Mouse (Mus musculus) MEL (cell line): Measurements from ENCODE around the gene Ankrd52. TPM values are rescaled to one million over a fixed set of nuclear protein-coding genes. Genes with fewer than 3 reads are reported as not detected.
A peak's percentile ranks its signal among the peaks of the same experiment; 100 is the strongest.
"Not testable (repeated sequence)": the region's sequence is repeated elsewhere in the genome, so short reads cannot be mapped to it uniquely, and the experiment has no call there.

ENCODE experiments used
- DNase-seq: peaks from one replicate; pipeline ENCODE4 v3.0.0; 2011; ENCODE audit warnings: low read depth, low spot score
- H3K27ac ChIP-seq: 2 replicates; pipeline ENCODE4 v1.5.1; 2012; ENCODE audit warnings: low read depth, mild to moderate bottlenecking, control low read depth, low read length, moderate library complexity; ENCODE audit not compliant: control insufficient read depth
- H3K27me3 ChIP-seq, 2 experiments: fragments of 150-350 bp in 1 of 2; sonication (generic) in 1 of 2; 2 replicates each; pipeline ENCODE4 v1.6.1; 2012; ENCODE audit warnings: low read length in 2 of 2, mild to moderate bottlenecking in 2 of 2, improper control_type of control experiment in 1 of 2, moderate library complexity in 1 of 2; ENCODE audit not compliant: insufficient read depth in 2 of 2, control insufficient read depth in 1 of 2
- H3K36me3 ChIP-seq, 2 experiments: 2 replicates each; pipeline ENCODE4 v1.6.1; 2012 to 2014; ENCODE audit warnings: low read length in 2 of 2, improper control_type of control experiment in 1 of 2, inconsistent platforms in 1 of 2, mild to moderate bottlenecking in 1 of 2; ENCODE audit not compliant: insufficient read depth in 2 of 2, control insufficient read depth in 1 of 2
- H3K4me1 ChIP-seq, 2 experiments: fragments of 150-350 bp in 1 of 2; sonication (generic) in 1 of 2; 2 replicates each; pipeline ENCODE4 v1.6.1; 2012; ENCODE audit warnings: low read length in 2 of 2, improper control_type of control experiment in 1 of 2, mild to moderate bottlenecking in 1 of 2; ENCODE audit not compliant: insufficient read depth in 2 of 2, control insufficient read depth in 1 of 2
- H3K4me3 ChIP-seq, 2 experiments: fragments of 150-350 bp in 1 of 2; sonication (generic) in 1 of 2; 2 replicates each; pipeline ENCODE4 v1.5.1; 2012; ENCODE audit warnings: low read depth in 2 of 2, low read length in 2 of 2, mild to moderate bottlenecking in 2 of 2, moderate library complexity in 2 of 2, control low read depth in 1 of 2, improper control_type of control experiment in 1 of 2; ENCODE audit not compliant: control insufficient read depth in 1 of 2, insufficient read depth in 1 of 2
- H3K79me2 ChIP-seq: 2 replicates; pipeline ENCODE4 v1.6.1; 2012; ENCODE audit warnings: mild to moderate bottlenecking, low read length, moderate library complexity; ENCODE audit not compliant: control insufficient read depth, poor library complexity, insufficient read depth
- H3K9ac ChIP-seq: 2 replicates; pipeline ENCODE4 v1.6.1; 2012; ENCODE audit warnings: low read depth, mild to moderate bottlenecking, control low read depth, low read length, moderate library complexity; ENCODE audit not compliant: control insufficient read depth, poor library complexity, severe bottlenecking
- H3K9me3 ChIP-seq: fragments of 150-350 bp; sonication (generic); replicated peaks from 2 replicates; pipeline ENCODE4 v1.6.1; 2012; ENCODE audit warnings: mild to moderate bottlenecking, low read length, improper control_type of control experiment, moderate library complexity; ENCODE audit not compliant: insufficient read depth
- CTCF ChIP-seq, 3 experiments: IDR thresholded peaks in 2 of 3; conservative IDR thresholded peaks in 1 of 3; 2 replicates each; pipeline ENCODE4 v1.5.1; 2011 to 2012; ENCODE audit warnings: low read length in 3 of 3, low read depth in 2 of 3, mild to moderate bottlenecking in 2 of 3, improper control_type of control experiment in 1 of 3, inconsistent platforms in 1 of 3, mixed read lengths in 1 of 3, moderate library complexity in 1 of 3; ENCODE audit not compliant: control insufficient read depth in 1 of 3, insufficient read depth in 1 of 3, poor library complexity in 1 of 3, severe bottlenecking in 1 of 3
- E2F4 ChIP-seq: IDR thresholded peaks from 2 replicates; pipeline ENCODE4 v1.6.1; 2011; ENCODE audit warnings: low read depth, low read length, improper control_type of control experiment, borderline replicate concordance
- ETS1 ChIP-seq: IDR thresholded peaks from 2 replicates; pipeline ENCODE4 v1.6.1; 2012; ENCODE audit warnings: low read depth, mild to moderate bottlenecking, inconsistent platforms, low read length, improper control_type of control experiment, moderate library complexity
- GATA1 ChIP-seq: IDR thresholded peaks from 2 replicates; pipeline ENCODE4 v1.6.1; 2011; ENCODE audit warnings: low read depth, low read length, improper control_type of control experiment
- HCFC1 ChIP-seq: IDR thresholded peaks from 2 replicates; pipeline ENCODE4 v1.6.1; 2012; ENCODE audit warnings: low read depth, mild to moderate bottlenecking, inconsistent platforms, low read length, improper control_type of control experiment, moderate library complexity
- JUND ChIP-seq: IDR thresholded peaks from 2 replicates; pipeline ENCODE4 v1.6.1; 2011; ENCODE audit warnings: low read depth, mild to moderate bottlenecking, improper control_type of control experiment, low read length
- MAFK ChIP-seq: IDR thresholded peaks from 2 replicates; pipeline ENCODE4 v1.6.1; 2011; ENCODE audit warnings: low read depth, mild to moderate bottlenecking, low read length, improper control_type of control experiment, borderline replicate concordance
- MAZ ChIP-seq: IDR thresholded peaks from 2 replicates; pipeline ENCODE4 v1.6.1; 2012; ENCODE audit warnings: low read depth, mild to moderate bottlenecking, inconsistent platforms, low read length, improper control_type of control experiment
- MEF2A ChIP-seq: IDR thresholded peaks from 2 replicates; pipeline ENCODE4 v1.6.1; 2014; ENCODE audit warnings: low read depth, mild to moderate bottlenecking, inconsistent platforms, low read length, improper control_type of control experiment; ENCODE audit not compliant: poor library complexity, insufficient replicate concordance, severe bottlenecking; ENCODE audit errors: extremely low read depth
- MXI1 ChIP-seq: IDR thresholded peaks from 2 replicates; pipeline ENCODE4 v1.6.1; 2011; ENCODE audit warnings: mild to moderate bottlenecking, low read depth, low read length, improper control_type of control experiment
- MYC ChIP-seq: IDR thresholded peaks from 2 replicates; pipeline ENCODE4 v1.6.1; 2011; ENCODE audit warnings: low read depth, mild to moderate bottlenecking, low read length, improper control_type of control experiment, moderate library complexity
- RAD21 ChIP-seq: IDR thresholded peaks from 2 replicates; pipeline ENCODE4 v1.6.1; 2011; ENCODE audit warnings: mild to moderate bottlenecking, low read depth, low read length, improper control_type of control experiment
- SIN3A ChIP-seq: IDR thresholded peaks from 2 replicates; pipeline ENCODE4 v1.6.1; 2012; ENCODE audit warnings: low read length, improper control_type of control experiment, inconsistent platforms
- SMC3 ChIP-seq: IDR thresholded peaks from 2 replicates; pipeline ENCODE4 v1.6.1; 2011; ENCODE audit warnings: low read depth, low read length, improper control_type of control experiment
- TBP ChIP-seq: IDR thresholded peaks from 2 replicates; pipeline ENCODE4 v1.8.0; 2011; ENCODE audit warnings: low read depth, low read length, improper control_type of control experiment
- TCF12 ChIP-seq: IDR thresholded peaks from 2 replicates; pipeline ENCODE4 v1.6.1; 2014; ENCODE audit warnings: low read depth, mild to moderate bottlenecking, inconsistent platforms, low read length, improper control_type of control experiment, moderate library complexity
- ZC3H11A ChIP-seq: IDR thresholded peaks from 2 replicates; pipeline ENCODE4 v1.6.1; 2012; ENCODE audit warnings: low read depth, mild to moderate bottlenecking, inconsistent platforms, low read length, improper control_type of control experiment
- ZNF384 ChIP-seq: IDR thresholded peaks from 2 replicates; pipeline ENCODE4 v1.6.1; 2012; ENCODE audit warnings: low read depth, mild to moderate bottlenecking, inconsistent platforms, low read length, improper control_type of control experiment
- polyA plus RNA-seq, 2 experiments: library from polyadenylated mRNA; stranded (reverse) in 1 of 2; unstranded in 1 of 2; fragments of >175 nt in 1 of 2; fragments of >200 nt in 1 of 2; gene quantifications; 2 replicates each; pipeline versions ENCODE4 v1.2.1 to v1.2.4; 2012; ENCODE audit warnings: low replicate concordance in 2 of 2, low read depth in 1 of 2; ENCODE audit not compliant: insufficient read length in 2 of 2, insufficient read depth in 1 of 2, missing spikeins in 1 of 2
- total RNA-seq: library from RNA; depleted of rRNA; stranded (reverse); fragments of 300-350 nt; gene quantifications from 2 replicates; pipeline ENCODE4 v1.2.3, GENCODE M21; 2012

Gene Ankrd52
- total and polyA plus RNA-seq, 3 experiments, result 9.5 to 39.9 TPM; not detected in 1

GRCm38 (mm10) chr10:128327610-128328009 lies 49.3 kb upstream of the Ankrd52 start (continued):
- TF ChIP-seq MYC, result no peak
- peak; percentile 57 for TF ChIP-seq SMC3
- TF ChIP-seq MAFK, result no peak
- no peak for TF ChIP-seq MEF2A
- TF ChIP-seq ZNF384, result peak; percentile 36; the same call in 1 of the 2 replicates
- no peak for TF ChIP-seq TBP
- TF ChIP-seq MAZ, result no peak
- TF ChIP-seq TCF12, result no peak

- TF ChIP-seq ZNF384 (peak; percentile 58), TBP (peak; percentile 95)
- not testable (repeated sequence) for H3K9me3 ChIP-seq, H3K27ac ChIP-seq, H3K79me2 ChIP-seq, H3K27me3 ChIP-seq, H3K4me3 ChIP-seq, H3K9ac ChIP-seq
- Histone ChIP-seq H3K36me3 (peaks cover 0 to 30% of the 10 kb centered on the region in 2 experiments; a peak in 2 of 4 replicates), H3K4me1 (peaks cover 10 to 27% of the 10 kb centered on the region in 2 experiments)
- peak; percentile 48 for DNase-seq
These were observed 44.3 kb upstream of the Ankrd52 start for GRCm38 (mm10) chr10:128332358-128333249.

GRCm38 (mm10) chr10:128335582-128335981 lies 41.3 kb upstream of the Ankrd52 start:
- H3K79me2 ChIP-seq, result peaks cover 29% of the 10 kb centered on the region
- peaks cover 0 to 49% of the 10 kb centered on the region in 2 experiments; a peak in 2 of 4 replicates for H3K36me3 ChIP-seq
- H3K9me3 ChIP-seq, result no peaks in the 10 kb centered on the region
- DNase-seq, result peak; percentile 91
- TF ChIP-seq JUND (peak; percentile 90), RAD21 (peak; percentile 75), SMC3 (peak; percentile 85), MXI1 (0 out of 2 replicates have a peak, but pooled peaks have one; percentile 40), CTCF (IDR thresholded peaks at IDR 0.05 in 2 of 3, conservative IDR thresholded peaks at IDR 0.05 in 1 of 3; ENCODE audit: control insufficient read depth in 1 of 3, insufficient read depth in 1 of 3, low read depth in 2 of 3, low read length in 3 of 3, poor library complexity in 1 of 3, severe bottlenecking in 1 of 3) (peak; percentile 76 to 88 (median 85)), GATA1 (peak; percentile 47), HCFC1 (peak; percentile 70), ETS1 (peak; percentile 39; the same call in 1 of the 2 replicates), MEF2A (no peak), MAFK (no peak), E2F4 (no peak), ZNF384 (peak; percentile 50; the same call in 1 of the 2 replicates), MYC (0 out of 2 replicates have a peak, but pooled peaks have one; percentile 18), ZC3H11A (peak; percentile 50), SIN3A (peak; percentile 82; the same call in 1 of the 2 replicates)
- H3K4me3 ChIP-seq, result peak overlapping the region in 1 of 2 experiments; percentile 7; a peak in 1 of 4 replicates
- peak overlapping the region; percentile 44; the same call in 1 of the 2 replicates for H3K9ac ChIP-seq
- H3K27ac ChIP-seq, result peak overlapping the region; percentile 98; the same call in 1 of the 2 replicates
- H3K4me1 ChIP-seq, result peaks cover 10 to 43% of the 10 kb centered on the region in 2 experiments
- H3K27me3 ChIP-seq, result no peaks in the 10 kb centered on the region
